Mouse (Mus musculus) E14TG2a.4 (cell line): ENCODE measurements around the gene Clasrp.
"Not testable (repeated sequence)": the region's sequence is repeated elsewhere in the genome, so short reads cannot be mapped to it uniquely, and the experiment has no call there.

ENCODE experiments used
- H3K27me3 ChIP-seq: 2 replicates; pipeline ENCODE4 v1.6.1; 2014; ENCODE audit warnings: low read length, control low read depth; ENCODE audit not compliant: insufficient read depth
- H3K36me3 ChIP-seq: 2 replicates; pipeline ENCODE4 v1.6.1; 2014; ENCODE audit warnings: low read length, control low read depth; ENCODE audit not compliant: insufficient read depth
- H3K4me1 ChIP-seq: replicated peaks from 2 replicates; pipeline ENCODE4 v1.6.1; 2014; ENCODE audit warnings: low read depth, low read length, control low read depth
- H3K4me3 ChIP-seq: replicated peaks from 2 replicates; pipeline ENCODE4 v1.5.1; 2014; ENCODE audit warnings: mild to moderate bottlenecking, low read length
- H3K9me3 ChIP-seq: 2 replicates; pipeline ENCODE4 v1.6.1; 2014; ENCODE audit warnings: low read length, control low read depth
- CTCF ChIP-seq: conservative IDR thresholded peaks from 2 replicates; pipeline ENCODE4 v1.5.1; 2014; ENCODE audit warnings: low read length
- NANOG ChIP-seq: IDR thresholded peaks from 2 replicates; pipeline ENCODE4 v1.6.1; 2014; ENCODE audit warnings: borderline replicate concordance, low read length, mixed read lengths
- POU5F1 ChIP-seq: IDR thresholded peaks from 2 replicates; pipeline ENCODE4 v1.6.1; 2014; ENCODE audit warnings: low read length, borderline replicate concordance

The Clasrp gene

GRCm38 (mm10) chr7:19619004-19619801, 14.9 kb upstream of the Clasrp start:
- peaks cover 58% of the 10 kb centered on the region for H3K4me1 ChIP-seq
- peak overlapping the region; percentile 78 for H3K4me3 ChIP-seq
- no peak for TF ChIP-seq NANOG
- TF ChIP-seq POU5F1, result no peak
- peak; percentile 77 for TF ChIP-seq CTCF
- H3K9me3 ChIP-seq, result peaks cover 8% of the 10 kb centered on the region
- H3K27me3 ChIP-seq, result no peaks in the 10 kb centered on the region
- H3K36me3 ChIP-seq, result peaks cover 41% of the 10 kb centered on the region

GRCm38 (mm10) chr7:19615036-19615577, 10.8 kb upstream of the Clasrp start:
- peaks cover 47% of the 10 kb centered on the region for H3K4me1 ChIP-seq
- peaks cover 62% of the 10 kb centered on the region for H3K36me3 ChIP-seq
- H3K4me3 ChIP-seq, result no peak overlapping the region
- H3K9me3 ChIP-seq, result peaks cover 4% of the 10 kb centered on the region; the same call in 1 of the 2 replicates
- no peak for TF ChIP-seq NANOG
- TF ChIP-seq POU5F1, result no peak
- TF ChIP-seq CTCF, result no peak
- H3K27me3 ChIP-seq, result no peaks in the 10 kb centered on the region

- TF ChIP-seq CTCF (peak; percentile 69), POU5F1 (no peak), NANOG (no peak)
- Histone ChIP-seq H3K9me3 (peaks cover 4% of the 10 kb centered on the region; the same call in 1 of the 2 replicates), H3K4me3 (no peak overlapping the region), H3K4me1 (peaks cover 51% of the 10 kb centered on the region), H3K36me3 (peaks cover 59% of the 10 kb centered on the region), H3K27me3 (no peaks in the 10 kb centered on the region)
Measured at GRCm38 (mm10) chr7:19610969-19611368, 6.7 kb upstream of the Clasrp start.

GRCm38 (mm10) chr7:19609641-19610332, 5.5 kb upstream of the Clasrp start:
- Histone ChIP-seq H3K27me3 (no peaks in the 10 kb centered on the region), H3K4me1 (peaks cover 53% of the 10 kb centered on the region), H3K4me3 (0 out of 2 replicates have a peak overlapping the region, but pooled peaks have one; percentile 20), H3K9me3 (peaks cover 4% of the 10 kb centered on the region; the same call in 1 of the 2 replicates), H3K36me3 (peaks cover 47% of the 10 kb centered on the region)
- TF ChIP-seq CTCF (peak; percentile 28), NANOG (no peak), POU5F1 (no peak)

GRCm38 (mm10) chr7:19607291-19607690, 3.0 kb upstream of the Clasrp start:
- TF ChIP-seq NANOG, result no peak
- peak; percentile 43 for TF ChIP-seq CTCF
- TF ChIP-seq POU5F1, result no peak
- Histone ChIP-seq H3K27me3 (no peaks in the 10 kb centered on the region), H3K9me3 (peaks cover 4% of the 10 kb centered on the region; the same call in 1 of the 2 replicates), H3K4me1 (peaks cover 52% of the 10 kb centered on the region), H3K36me3 (peaks cover 33% of the 10 kb centered on the region), H3K4me3 (no peak overlapping the region)

- Histone ChIP-seq H3K36me3 (peaks cover 46% of the 10 kb centered on the region), H3K4me3 (peak overlapping the region; percentile 99), H3K4me1 (peaks cover 62% of the 10 kb centered on the region)
- not testable (repeated sequence) for H3K27me3 ChIP-seq, H3K9me3 ChIP-seq
Measured at GRCm38 (mm10) chr7:19604606-19605214, 424 bp upstream of the Clasrp start.

- Histone ChIP-seq H3K36me3 (peaks cover 63% of the 10 kb centered on the region), H3K4me3 (peak overlapping the region; percentile 99), H3K4me1 (peaks cover 63% of the 10 kb centered on the region), H3K9me3 (no peaks in the 10 kb centered on the region), H3K27me3 (no peaks in the 10 kb centered on the region)
- TF ChIP-seq NANOG, result no peak
- TF ChIP-seq CTCF, result no peak
- no peak for TF ChIP-seq POU5F1
Measured at GRCm38 (mm10) chr7:19603055-19603454, 1.2 kb downstream of the Clasrp start.

GRCm38 (mm10) chr7:19600562-19600961, 3.7 kb downstream of the Clasrp start:
- TF ChIP-seq POU5F1 (no peak), NANOG (no peak), CTCF (no peak)
- Histone ChIP-seq H3K4me3 (no peak overlapping the region), H3K27me3 (no peaks in the 10 kb centered on the region), H3K36me3 (peaks cover 70% of the 10 kb centered on the region), H3K4me1 (peaks cover 75% of the 10 kb centered on the region), H3K9me3 (no peaks in the 10 kb centered on the region)
